Mouse (Mus musculus) spleen, adult 12 weeks (tissue): ENCODE measurements around the gene C2cd2.
"Not testable (repeated sequence)": the region's sequence is repeated elsewhere in the genome, so short reads cannot be mapped to it uniquely, and the experiment has no call there.

Experiments used
- DNase-seq: peaks from one replicate; pipeline ENCODE4 v3.0.0; 2022; ENCODE audit warnings: low spot score

Gene C2cd2

GRCm38 (mm10) chr16:97962151-97962948 is at the start of gene C2cd2, which contains the start of gene Zbtb21:
C2cd2 (minus strand) TSS chr16:97962598.
Zbtb21 (minus strand) TSS chr16:97962622.
- peak; percentile 89 for DNase-seq

GRCm38 (mm10) chr16:97997383-97997731 is 35.0 kb upstream of the C2cd2 start:
- DNase-seq, result not testable (repeated sequence)

- peak; percentile 81 for DNase-seq
These were observed 34.4 kb upstream of the C2cd2 start, which contains the start of gene B230307C23Rik for GRCm38 (mm10) chr16:97996616-97997382. B230307C23Rik (plus strand) TSS chr16:97997315.

- no peak for DNase-seq
These were observed 33.6 kb upstream of the C2cd2 start for GRCm38 (mm10) chr16:97995849-97996615.

GRCm38 (mm10) chr16:97992477-97992876 is 30.1 kb upstream of the C2cd2 start:
- not testable (repeated sequence) for DNase-seq

GRCm38 (mm10) chr16:97991517-97991916 is 29.1 kb upstream of the C2cd2 start:
- DNase-seq, result no peak

GRCm38 (mm10) chr16:97984589-97984988 is 22.2 kb upstream of the C2cd2 start:
- DNase-seq, result no peak

- DNase-seq, result no peak
These were observed 19.0 kb upstream of the C2cd2 start for GRCm38 (mm10) chr16:97981362-97981761.

GRCm38 (mm10) chr16:97977722-97978121 is 15.3 kb upstream of the C2cd2 start:
- no peak for DNase-seq

GRCm38 (mm10) chr16:97977277-97977676 is 14.9 kb upstream of the C2cd2 start:
- DNase-seq, result no peak

GRCm38 (mm10) chr16:97963956-97964540 is 1.6 kb upstream of the C2cd2 start:
- DNase-seq, result no peak

GRCm38 (mm10) chr16:97961381-97962150 is 832 bp downstream of the C2cd2 start:
- DNase-seq, result no peak

- no peak for DNase-seq
These were observed 2.0 kb downstream of the C2cd2 start for GRCm38 (mm10) chr16:97960348-97960747.

GRCm38 (mm10) chr16:97958401-97958973 is 3.9 kb downstream of the C2cd2 start:
- DNase-seq, result no peak

- DNase-seq, result no peak
These were observed 4.8 kb downstream of the C2cd2 start for GRCm38 (mm10) chr16:97957626-97958025.

- no peak for DNase-seq
These were observed 6.4 kb downstream of the C2cd2 start for GRCm38 (mm10) chr16:97956011-97956410.

- DNase-seq, result no peak
These were observed 9.1 kb downstream of the C2cd2 start for GRCm38 (mm10) chr16:97953300-97953699.

- DNase-seq, result no peak
These were observed 9.6 kb downstream of the C2cd2 start for GRCm38 (mm10) chr16:97952801-97953200.

- no peak for DNase-seq
These were observed 10.0 kb downstream of the C2cd2 start for GRCm38 (mm10) chr16:97952371-97952770.

- no peak for DNase-seq
These were observed 12.3 kb downstream of the C2cd2 start for GRCm38 (mm10) chr16:97950061-97950460.

- no peak for DNase-seq
These were observed 13.6 kb downstream of the C2cd2 start for GRCm38 (mm10) chr16:97948836-97949235.
